Mouse (Mus musculus): ENCODE data around the gene Zbtb32. TPM values are rescaled to one million over a fixed set of nuclear protein-coding genes. Genes with fewer than 3 reads are reported as not detected.

Gene Zbtb32
- polyA plus RNA-seq, 1 experiment = 1.6 TPM

GRCm38 (mm10) chr7:30586455-30587020 is 12.2 kb downstream of the Zbtb32 start:
- H3K4me1 ChIP-seq (ENCODE audit: control insufficient read depth, insufficient read depth, insufficient read length, low read length) = peaks cover 15% of the 10 kb centered on the region
- H3K27me3 ChIP-seq (ENCODE audit: control insufficient read depth, insufficient read depth, low read length) = no peaks in the 10 kb centered on the region
- TF ChIP-seq POLR2A (IDR thresholded peaks at IDR 0.05; ENCODE audit: low read depth, low read length) (no peak), CTCF (IDR thresholded peaks at IDR 0.05; ENCODE audit: extremely low read depth, insufficient read length, insufficient replicate concordance, low read depth, low read length) (no peak)
- 90% methylated on average over 28 of the region's 28 CpGs for WGBS
- no peak overlapping the region for H3K27ac ChIP-seq (ENCODE audit: insufficient read depth, low read depth, low read length)
- no peak overlapping the region for H3K4me3 ChIP-seq (ENCODE audit: low read depth, low read length)
- H3K36me3 ChIP-seq (ENCODE audit: control insufficient read depth, insufficient read depth, low read length) = peaks cover 46% of the 10 kb centered on the region

DNA sequence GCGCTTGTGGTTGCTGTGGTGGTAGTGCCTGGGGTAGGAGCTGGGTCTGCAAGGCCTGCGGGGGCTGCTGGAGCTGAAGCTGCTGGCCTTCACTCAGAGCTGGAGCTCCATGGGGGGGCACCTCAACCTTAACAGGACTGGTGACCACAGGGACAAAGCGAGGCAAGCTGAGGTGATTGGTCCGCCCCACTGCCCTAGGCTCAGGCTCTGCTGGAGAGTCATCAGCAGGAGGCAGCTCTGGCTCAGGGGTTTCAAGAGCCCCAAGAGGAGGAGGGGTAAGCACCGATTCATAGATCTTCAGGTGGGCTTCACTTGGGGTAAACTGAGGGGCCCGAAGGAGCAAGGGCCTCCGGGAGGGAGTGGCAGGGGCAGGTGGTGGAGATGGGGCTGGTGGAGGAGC is 13.5 kb downstream of the Zbtb32 start:
- 96% methylated on average over 7 of the region's 7 CpGs for WGBS
- H3K27me3 ChIP-seq (ENCODE audit: control insufficient read depth, insufficient read depth, low read length) = no peaks in the 10 kb centered on the region
- H3K27ac ChIP-seq (ENCODE audit: insufficient read depth, low read depth, low read length) = no peak overlapping the region
- TF ChIP-seq POLR2A (IDR thresholded peaks at IDR 0.05; ENCODE audit: low read depth, low read length) (no peak), CTCF (IDR thresholded peaks at IDR 0.05; ENCODE audit: extremely low read depth, insufficient read length, insufficient replicate concordance, low read depth, low read length) (no peak)
- peaks cover 58% of the 10 kb centered on the region for H3K36me3 ChIP-seq (ENCODE audit: control insufficient read depth, insufficient read depth, low read length)
- no peak overlapping the region for H3K4me3 ChIP-seq (ENCODE audit: low read depth, low read length)
- peaks cover 6% of the 10 kb centered on the region for H3K4me1 ChIP-seq (ENCODE audit: control insufficient read depth, insufficient read depth, insufficient read length, low read length)

- WGBS = 95% methylated on average over 10 of the region's 10 CpGs
- H3K36me3 ChIP-seq (ENCODE audit: control insufficient read depth, insufficient read depth, low read length) = peaks cover 67% of the 10 kb centered on the region
- H3K4me1 ChIP-seq (ENCODE audit: control insufficient read depth, insufficient read depth, insufficient read length, low read length) = peaks cover 3% of the 10 kb centered on the region; the same call in 1 of the 2 replicates
- no peaks in the 10 kb centered on the region for H3K27me3 ChIP-seq (ENCODE audit: control insufficient read depth, insufficient read depth, low read length)
- TF ChIP-seq POLR2A (IDR thresholded peaks at IDR 0.05; ENCODE audit: low read depth, low read length) = no peak
- no peak for TF ChIP-seq CTCF (IDR thresholded peaks at IDR 0.05; ENCODE audit: extremely low read depth, insufficient read length, insufficient replicate concordance, low read depth, low read length)
- H3K27ac ChIP-seq (ENCODE audit: insufficient read depth, low read depth, low read length) = no peak overlapping the region
- H3K4me3 ChIP-seq (ENCODE audit: low read depth, low read length) = no peak overlapping the region
These were observed 14.4 kb downstream of the Zbtb32 start for GRCm38 (mm10) chr7:30584339-30584738.

GRCm38 (mm10) chr7:30581547-30581946 is 17.2 kb downstream of the Zbtb32 start:
- WGBS = 95% methylated on average over 16 of the region's 16 CpGs
- H3K36me3 ChIP-seq (ENCODE audit: control insufficient read depth, insufficient read depth, low read length) = peaks cover 93% of the 10 kb centered on the region
- no peaks in the 10 kb centered on the region for H3K27me3 ChIP-seq (ENCODE audit: control insufficient read depth, insufficient read depth, low read length)
- TF ChIP-seq POLR2A (IDR thresholded peaks at IDR 0.05; ENCODE audit: low read depth, low read length) (no peak), CTCF (IDR thresholded peaks at IDR 0.05; ENCODE audit: extremely low read depth, insufficient read length, insufficient replicate concordance, low read depth, low read length) (no peak)
- H3K27ac ChIP-seq (ENCODE audit: insufficient read depth, low read depth, low read length) = no peak overlapping the region
- no peak overlapping the region for H3K4me3 ChIP-seq (ENCODE audit: low read depth, low read length)
- H3K4me1 ChIP-seq (ENCODE audit: control insufficient read depth, insufficient read depth, insufficient read length, low read length) = no peaks in the 10 kb centered on the region

DNA sequence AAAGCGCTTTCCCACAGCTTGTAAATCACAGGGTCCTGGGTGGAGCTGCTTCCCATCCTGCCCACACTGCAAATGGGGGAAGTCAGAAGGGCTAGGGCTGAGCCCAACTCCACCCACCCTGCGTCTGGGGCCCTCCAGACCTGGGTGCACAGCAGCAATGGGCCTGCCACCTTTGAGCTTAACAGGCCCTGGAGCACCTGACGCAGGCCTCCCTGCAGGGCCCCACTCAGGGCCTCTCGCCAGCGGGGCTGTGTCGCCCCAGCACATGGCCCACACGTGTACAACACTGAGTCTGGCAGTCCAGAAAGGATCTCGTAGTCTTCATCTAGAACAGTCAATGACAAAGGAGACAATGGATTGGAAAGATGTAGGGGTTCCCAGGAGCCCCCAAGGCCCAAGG is 18.8 kb downstream of the Zbtb32 start:
- Histone ChIP-seq H3K27ac (ENCODE audit: insufficient read depth, low read depth, low read length) (no peak overlapping the region), H3K36me3 (ENCODE audit: control insufficient read depth, insufficient read depth, low read length) (peaks cover 95% of the 10 kb centered on the region), H3K27me3 (ENCODE audit: control insufficient read depth, insufficient read depth, low read length) (no peaks in the 10 kb centered on the region), H3K4me3 (ENCODE audit: low read depth, low read length) (no peak overlapping the region), H3K4me1 (ENCODE audit: control insufficient read depth, insufficient read depth, insufficient read length, low read length) (no peaks in the 10 kb centered on the region)
- 81% methylated on average over 8 of the region's 8 CpGs for WGBS
- no peak for TF ChIP-seq POLR2A (IDR thresholded peaks at IDR 0.05; ENCODE audit: low read depth, low read length)
- no peak for TF ChIP-seq CTCF (IDR thresholded peaks at IDR 0.05; ENCODE audit: extremely low read depth, insufficient read length, insufficient replicate concordance, low read depth, low read length)

GRCm38 (mm10) chr7:30572969-30573368 is 25.7 kb downstream of the Zbtb32 start:
- Histone ChIP-seq H3K36me3 (ENCODE audit: control insufficient read depth, insufficient read depth, low read length) (peaks cover 86% of the 10 kb centered on the region), H3K27ac (ENCODE audit: insufficient read depth, low read depth, low read length) (peak overlapping the region; percentile 13; the same call in 1 of the 2 replicates), H3K4me1 (ENCODE audit: control insufficient read depth, insufficient read depth, insufficient read length, low read length) (no peaks in the 10 kb centered on the region), H3K4me3 (ENCODE audit: low read depth, low read length) (no peak overlapping the region), H3K27me3 (ENCODE audit: control insufficient read depth, insufficient read depth, low read length) (no peaks in the 10 kb centered on the region)
- TF ChIP-seq POLR2A (IDR thresholded peaks at IDR 0.05; ENCODE audit: low read depth, low read length) (no peak), CTCF (IDR thresholded peaks at IDR 0.05; ENCODE audit: extremely low read depth, insufficient read length, insufficient replicate concordance, low read depth, low read length) (no peak)
- WGBS = 16% methylated on average over 2 of the region's 2 CpGs

- no peaks in the 10 kb centered on the region for H3K27me3 ChIP-seq (ENCODE audit: control insufficient read depth, insufficient read depth, low read length)
- 35% methylated on average over 5 of the region's 5 CpGs for WGBS
- no peak for TF ChIP-seq POLR2A (IDR thresholded peaks at IDR 0.05; ENCODE audit: low read depth, low read length)
These were observed 26.3 kb downstream of the Zbtb32 start for GRCm38 (mm10) chr7:30572389-30572788.

More at GRCm38 (mm10) chr7:30572389-30572788, 26.3 kb downstream of the Zbtb32 start:
- Histone ChIP-seq H3K4me1 (ENCODE audit: control insufficient read depth, insufficient read depth, insufficient read length, low read length) (no peaks in the 10 kb centered on the region), H3K36me3 (ENCODE audit: control insufficient read depth, insufficient read depth, low read length) (peaks cover 84% of the 10 kb centered on the region), H3K4me3 (ENCODE audit: low read depth, low read length) (no peak overlapping the region), H3K27ac (ENCODE audit: insufficient read depth, low read depth, low read length) (peak overlapping the region; percentile 3; the same call in 1 of the 2 replicates)

All from small intestine, adult 2 months (tissue).